Mouse (Mus musculus) spleen, adult 2 months (tissue): ENCODE measurements around the gene Tmsb15b1. TPM values are rescaled to one million over a fixed set of nuclear protein-coding genes. Genes with fewer than 3 reads are reported as not detected.

Source experiments
- DNase-seq, 2 experiments: peaks; one replicate each; pipeline versions ENCODE4 v3.0.0 to v3.0.0-alpha.2; 2012 to 2021; ENCODE audit warnings: low spot score in 2 of 2, low read depth in 1 of 2
- H3K27ac ChIP-seq: fragments of 200-500 bp; 2 replicates; pipeline ENCODE4 v1.5.1; 2012; ENCODE audit warnings: low read length, inconsistent platforms; ENCODE audit not compliant: insufficient read depth
- H3K27me3 ChIP-seq: fragments of 200-500 bp; 2 replicates; pipeline ENCODE4 v1.6.1; 2012; ENCODE audit warnings: mild to moderate bottlenecking, moderate library complexity, low read length, inconsistent platforms; ENCODE audit not compliant: control insufficient read depth, insufficient read depth
- H3K36me3 ChIP-seq: fragments of 200-500 bp; 2 replicates; pipeline ENCODE4 v1.6.1; 2012; ENCODE audit warnings: mild to moderate bottlenecking, low read length, inconsistent platforms; ENCODE audit not compliant: control insufficient read depth, insufficient read depth
- H3K4me1 ChIP-seq: fragments of 200-500 bp; 2 replicates; pipeline ENCODE4 v1.6.1; 2011; ENCODE audit warnings: inconsistent platforms; ENCODE audit not compliant: control insufficient read depth, insufficient read depth, insufficient read length
- H3K4me3 ChIP-seq: fragments of 200-500 bp; 2 replicates; pipeline ENCODE4 v1.5.1; 2011; ENCODE audit warnings: mild to moderate bottlenecking, inconsistent platforms; ENCODE audit not compliant: insufficient read depth, insufficient read length; ENCODE audit errors: extremely low read depth
- CTCF ChIP-seq: fragments of 200-500 bp; IDR thresholded peaks from 2 replicates; pipeline ENCODE4 v1.5.1; 2011; ENCODE audit warnings: mild to moderate bottlenecking, inconsistent platforms; ENCODE audit not compliant: insufficient read depth, insufficient read length, insufficient replicate concordance; ENCODE audit errors: extremely low read depth
- POLR2A ChIP-seq: fragments of 200-500 bp; IDR thresholded peaks from 2 replicates; pipeline ENCODE4 v1.6.1; 2011; ENCODE audit warnings: low read depth, low read length, inconsistent platforms
- WGBS: fragments of 180-500 bp; shearing (Covaris S2); methylation state at CpG from one replicate; pipeline ENCODE4 v1.1.7; 2018; 5-methylcytosine and 5-hydroxymethylcytosine counted together
- polyA plus RNA-seq: library from polyadenylated mRNA; depleted of rRNA; stranded (reverse); fragments of >200 nt; gene quantifications from 2 replicates; pipeline ENCODE4 v1.2.3, GENCODE M21; 2012; rRNA removed

The Tmsb15b1 gene
- polyA plus RNA-seq, 1 experiment = 0.34 TPM

- 42% methylated on average over 3 of the region's 3 CpGs for WGBS
- Histone ChIP-seq H3K27me3 (no peaks in the 10 kb centered on the region), H3K36me3 (no peaks in the 10 kb centered on the region), H3K4me1 (no peaks in the 10 kb centered on the region), H3K27ac (no peak overlapping the region), H3K4me3 (no peak overlapping the region)
- no peak for DNase-seq
- TF ChIP-seq CTCF (no peak), POLR2A (no peak)
Measured at GRCm38 (mm10) chrX:136937985-136938384, 38.7 kb downstream of the Tmsb15b1 start.

DNA sequence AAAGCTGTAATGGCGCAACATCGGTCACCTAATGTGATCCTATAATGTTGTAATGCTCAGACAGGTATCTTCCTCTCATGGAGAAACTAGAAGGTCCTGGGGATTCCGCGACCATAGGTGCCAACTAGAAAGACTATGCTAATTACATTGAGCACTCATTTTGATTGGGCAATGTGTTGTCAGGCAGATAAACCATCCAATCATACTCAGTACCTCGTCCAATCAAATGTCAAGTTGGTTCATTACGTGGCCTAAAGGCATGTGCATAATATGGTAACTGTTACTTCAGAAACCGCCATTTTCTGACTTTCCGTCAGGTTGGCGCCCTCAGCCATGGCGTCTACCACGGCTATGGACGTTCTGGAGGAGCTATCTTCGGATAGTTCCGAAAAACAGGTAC lies 49.6 kb downstream of the Tmsb15b1 start, which contains the start of gene H2bfm:
TSS of gene H2bfm (plus strand) at position 295 of the 400 bp plus-strand sequence.
- DNase-seq = no peak
- Histone ChIP-seq H3K36me3 (no peaks in the 10 kb centered on the region), H3K4me3 (no peak within 1 kb of the TSS), H3K27ac (no peak within 1 kb of the TSS), H3K27me3 (no peaks in the 10 kb centered on the region), H3K4me1 (no peaks in the 10 kb centered on the region)
- TF ChIP-seq CTCF (no peak), POLR2A (no peak)
- WGBS = 88% methylated on average over 14 of the region's 14 CpGs

- TF ChIP-seq CTCF = no peak
- no peak for TF ChIP-seq POLR2A
- Histone ChIP-seq H3K4me1 (no peaks in the 10 kb centered on the region), H3K36me3 (no peaks in the 10 kb centered on the region), H3K4me3 (no peak overlapping the region), H3K27ac (no peak overlapping the region), H3K27me3 (no peaks in the 10 kb centered on the region)
- DNase-seq = no peak
Measured at GRCm38 (mm10) chrX:136925863-136926262, 50.8 kb downstream of the Tmsb15b1 start.

Other genes with a start within 250 kb of the Tmsb15b1 start
- 10.9 and 13.4 TPM in 2 replicates for gene Morf4l2, start 233.2 kb downstream of the Tmsb15b1 start, polyA plus RNA-seq
- gene Glra4, start 196.7 kb downstream of the Tmsb15b1 start, polyA plus RNA-seq = not detected in 2 replicates
- gene Plp1, start 154.2 kb downstream of the Tmsb15b1 start, polyA plus RNA-seq = 2.4 and 2.5 TPM in 2 replicates
- gene Rab9b, start 108.1 kb downstream of the Tmsb15b1 start, polyA plus RNA-seq = not detected in 2 replicates
- not detected in 2 replicates for gene H2bfm, start 49.5 kb downstream of the Tmsb15b1 start, polyA plus RNA-seq
- not detected in 2 replicates for gene Tmsb15b2, start 1.4 kb downstream of the Tmsb15b1 start, polyA plus RNA-seq
- 0.47 and 0.58 TPM in 2 replicates for gene Tmsb15l, start within 50 bp of the Tmsb15b1 start, polyA plus RNA-seq
- gene Zcchc18, start 16.3 kb upstream of the Tmsb15b1 start, polyA plus RNA-seq = 3.0 and 3.5 TPM in 2 replicates
- gene Slc25a53, start 61.4 kb upstream of the Tmsb15b1 start, polyA plus RNA-seq = 29.4 and 29.7 TPM in 2 replicates
- 0.41 and 0.54 TPM in 2 replicates for gene Fam199x, start 72.7 kb upstream of the Tmsb15b1 start, polyA plus RNA-seq
- not detected in 2 replicates for gene Esx1, start 145.2 kb upstream of the Tmsb15b1 start, polyA plus RNA-seq